Comparison of ENCODE assay signal across 10 mouse cellular contexts in the genomic region with DNA sequence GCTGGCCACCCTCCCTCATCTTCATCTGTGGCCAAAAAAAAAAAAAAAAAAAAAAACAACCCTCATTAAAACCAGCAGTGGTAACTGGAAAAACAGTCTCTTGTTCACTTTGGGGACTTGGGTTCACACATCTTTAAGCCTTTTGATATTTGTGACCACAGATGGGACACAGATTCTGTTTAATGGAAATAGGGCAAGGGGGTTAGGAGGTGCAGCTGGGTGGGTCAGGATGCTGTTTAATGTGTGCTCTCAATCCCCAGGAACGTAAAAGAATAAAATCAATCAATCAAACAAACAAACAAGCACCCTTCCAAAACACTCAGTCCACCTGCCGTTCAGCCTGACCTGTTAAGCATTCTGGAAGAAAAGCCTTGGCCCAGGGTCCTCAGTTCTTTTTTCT. TPM values are rescaled to one million over a fixed set of nuclear protein-coding genes. Genes with fewer than 3 reads are reported as not detected.
DNase-seq lines count a peak whose midpoint lies in the region; ATAC-seq and TF ChIP-seq lines count a peak whose summit lies in the region.
"Had no signal": no experiment of that assay in that cellular context is flagged by ENCODE, and none has a peak within 500 bp of the region (broad histone marks: within the 10 kb centered on the region; RNA-seq: fewer than 3 reads in every experiment).

No protein-coding gene starts in this region.

- peaks cover 38% of the 10 kb centered on the region for H3K36me3 ChIP-seq in hindbrain, embryonic 13.5 days
- H3K36me3 ChIP-seq in liver, postnatal 0 days (replicated peaks; ENCODE audit: insufficient read depth, low read length), result peaks cover 28% of the 10 kb centered on the region

- TF ChIP-seq POLR2A in embryonic fibroblast, embryonic 13.5 days (IDR thresholded peaks at IDR 0.05; ENCODE audit: low read depth, low read length), result no peak

- H3K4me2 ChIP-seq in hindbrain, embryonic 13.5 days, result no peak overlapping the region
- peak overlapping the region; percentile 53 for H3K4me2 ChIP-seq in liver, postnatal 0 days (ENCODE audit: low read depth, low read length)

- no peak for TF ChIP-seq EP300 in liver, postnatal 0 days (IDR thresholded peaks at IDR 0.05; ENCODE audit: low read depth)

- TF ChIP-seq CTCF in embryonic fibroblast, embryonic 13.5 days (IDR thresholded peaks at IDR 0.05; ENCODE audit: borderline replicate concordance, insufficient read depth, low read length), result no peak
- TF ChIP-seq CTCF in liver, postnatal 0 days (IDR thresholded peaks at IDR 0.05; ENCODE audit: low read depth), result no peak

- no peaks in the 10 kb centered on the region for H3K27me3 ChIP-seq in hindbrain, embryonic 13.5 days
- no peaks in the 10 kb centered on the region for H3K27me3 ChIP-seq in liver, postnatal 0 days (ENCODE audit: insufficient read depth, low read length)

- peak overlapping the region; percentile 77 for H3K27ac ChIP-seq in embryonic fibroblast, embryonic 13.5 days (ENCODE audit: insufficient read depth, low read length)
- peak overlapping the region; percentile 84 for H3K27ac ChIP-seq in hindbrain, embryonic 13.5 days
- peak overlapping the region; percentile 84 for H3K27ac ChIP-seq in liver, postnatal 0 days (ENCODE audit: low read depth)
- H3K27ac ChIP-seq: macrophage had no signal

- DNase-seq in kidney, postnatal 10 days, result peak; percentile 31
- no peak for DNase-seq in kidney, postnatal 25 days
- no peak for DNase-seq in liver, postnatal 0 days
- DNase-seq in retina, embryonic 14.5 days (ENCODE audit: low spot score), result no peak
- no peak for DNase-seq in testis, postnatal 14 days (ENCODE audit: low spot score)
- no peak for DNase-seq in spleen, postnatal 36 days (ENCODE audit: low spot score in 2 of 2)
- DNase-seq: layer of hippocampus, adult 9-11 months had no signal

- 2% methylated on average over 2 of the region's 2 CpGs for WGBS in hindbrain, embryonic 13.5 days
- WGBS in liver, postnatal 0 days (ENCODE audit: insufficient replicate concordance), result 45% methylated on average over 2 of the region's 2 CpGs

- H3K9ac ChIP-seq in hindbrain, embryonic 13.5 days, result no peak overlapping the region
- no peak overlapping the region for H3K9ac ChIP-seq in liver, postnatal 0 days (replicated peaks)

- H3K4me1 ChIP-seq in embryonic fibroblast, embryonic 13.5 days (ENCODE audit: control insufficient read depth, insufficient read depth, low read length), result peaks cover 20% of the 10 kb centered on the region
- H3K4me1 ChIP-seq in hindbrain, embryonic 13.5 days (replicated peaks), result peaks cover 64% of the 10 kb centered on the region
- H3K4me1 ChIP-seq in liver, postnatal 0 days (ENCODE audit: insufficient read depth), result peaks cover 49% of the 10 kb centered on the region

- no peak for ATAC-seq in hindbrain, embryonic 13.5 days (ENCODE audit: low FRiP score)
- ATAC-seq in liver, postnatal 0 days, result no peak

- H3K4me3 ChIP-seq in embryonic fibroblast, embryonic 13.5 days (ENCODE audit: insufficient read depth, low read length), result no peak overlapping the region
- H3K4me3 ChIP-seq in hindbrain, embryonic 13.5 days, result no peak overlapping the region
- H3K4me3 ChIP-seq in liver, postnatal 0 days (ENCODE audit: low read depth, low read length), result no peak overlapping the region

- H3K9me3 ChIP-seq in hindbrain, embryonic 13.5 days, result no peaks in the 10 kb centered on the region
- no peaks in the 10 kb centered on the region for H3K9me3 ChIP-seq in liver, postnatal 0 days (ENCODE audit: low read length)

RNA-seq across cellular contexts. Expression of gene Nuak2, which starts 17.3 kb away (rescaled TPM):
- 9.2 and 14.2 TPM in 2 replicates for polyA plus RNA-seq in embryonic fibroblast, embryonic 13.5 days (2011; ENCODE audit: insufficient read length, low read depth, missing spikeins)
- 17.6 and 22.5 TPM in 2 replicates for polyA plus RNA-seq in hindbrain, embryonic 13.5 days (2015; fragmentation: Nextera tagmentation; extraction: Ambion mirVana)
- 6.0 and 6.8 TPM in 2 replicates for polyA plus RNA-seq in liver, postnatal 0 days (2015; fragmentation: Nextera tagmentation; extraction: Ambion mirVana)

RNA-seq across cellular contexts. Expression of gene Klhdc8a, which starts 34.8 kb away (rescaled TPM):
- polyA plus RNA-seq in embryonic fibroblast, embryonic 13.5 days (2011; ENCODE audit: insufficient read length, low read depth, missing spikeins), result 10.5 and 16.1 TPM in 2 replicates
- polyA plus RNA-seq in hindbrain, embryonic 13.5 days (2015; fragmentation: Nextera tagmentation; extraction: Ambion mirVana), result 5.1 and 5.4 TPM in 2 replicates
- polyA plus RNA-seq in liver, postnatal 0 days (2015; fragmentation: Nextera tagmentation; extraction: Ambion mirVana), result 0.32 and 0.40 TPM in 2 replicates
- polyA plus RNA-seq: macrophage had no signal

RNA-seq across cellular contexts. Expression of gene Tmcc2, which starts 57.9 kb away (rescaled TPM):
- 11.6 and 12.6 TPM in 2 replicates for polyA plus RNA-seq in embryonic fibroblast, embryonic 13.5 days (2011; ENCODE audit: insufficient read length, low read depth, missing spikeins)
- 24.6 and 25.7 TPM in 2 replicates for polyA plus RNA-seq in hindbrain, embryonic 13.5 days (2015; fragmentation: Nextera tagmentation; extraction: Ambion mirVana)
- polyA plus RNA-seq in liver, postnatal 0 days (2015; fragmentation: Nextera tagmentation; extraction: Ambion mirVana), result 154 TPM in 2 replicates
